Mouse (Mus musculus) kidney, postnatal 0 days (tissue): ENCODE data around the gene Pex1. TPM values are rescaled to one million over a fixed set of nuclear protein-coding genes. Genes with fewer than 3 reads are reported as not detected.
"Not testable (repeated sequence)": the region's sequence is repeated elsewhere in the genome, so short reads cannot be mapped to it uniquely, and the experiment has no call there.

Experiments
- ATAC-seq: fragments of 200-750 bp; cut with Nextera tagmentation; replicated peaks from 2 replicates; pipeline ENCODE4 v1.8.0; 2017; ENCODE audit warnings: low read depth, moderate number of reproducible peaks, moderate TSS enrichment, moderate library complexity; ENCODE audit not compliant: low FRiP score
- DNase-seq: peaks from one replicate; pipeline ENCODE4 v3.0.0-alpha.2; 2016; ENCODE audit warnings: low spot score
- H3K27ac ChIP-seq: fragments of 300-500 bp; sonication (generic); 2 replicates; pipeline ENCODE4 v1.5.1; 2014; ENCODE audit warnings: mild to moderate bottlenecking
- H3K27me3 ChIP-seq: fragments of 300-500 bp; sonication (generic); 2 replicates; pipeline ENCODE4 v1.6.1; 2014; ENCODE audit warnings: low read length, mixed read lengths; ENCODE audit not compliant: insufficient read depth
- H3K36me3 ChIP-seq: fragments of 300-500 bp; sonication (generic); 2 replicates; pipeline ENCODE4 v1.6.1; 2014; ENCODE audit warnings: low read length, mixed read lengths; ENCODE audit not compliant: insufficient read depth
- H3K4me1 ChIP-seq: fragments of 300-500 bp; sonication (generic); replicated peaks from 2 replicates; pipeline ENCODE4 v1.6.1; 2014; ENCODE audit warnings: antibody characterized with exemption, low read length, mixed read lengths; ENCODE audit not compliant: insufficient read depth
- H3K4me2 ChIP-seq: fragments of 300-500 bp; sonication (generic); 2 replicates; pipeline ENCODE4 v1.6.1; 2014; ENCODE audit warnings: mild to moderate bottlenecking, low read length, moderate library complexity, mixed read lengths
- H3K4me3 ChIP-seq: fragments of 300-500 bp; sonication (generic); replicated peaks from 2 replicates; pipeline ENCODE4 v1.5.1; 2014; ENCODE audit warnings: low read depth, low read length
- H3K9ac ChIP-seq: fragments of 300-500 bp; sonication (generic); 2 replicates; pipeline ENCODE4 v1.6.1; 2014; ENCODE audit warnings: low read depth, low read length
- H3K9me3 ChIP-seq: fragments of 300-500 bp; sonication (generic); replicated peaks from 2 replicates; pipeline ENCODE4 v1.6.1; 2016; ENCODE audit warnings: low read length, inconsistent platforms, mixed read lengths
- CTCF ChIP-seq: IDR thresholded peaks from 2 replicates; pipeline ENCODE4 v1.5.1; 2016; ENCODE audit warnings: antibody characterized with exemption, low read depth, mild to moderate bottlenecking, moderate library complexity
- WGBS: fragments of 180-500 bp; shearing (Covaris S2); extraction: QIAGEN DNeasy Blood & Tissue Kit; methylation state at CpG from one replicate; pipeline ENCODE4 v1.1.7; 2014; 5-methylcytosine and 5-hydroxymethylcytosine counted together
- polyA plus RNA-seq: library from polyadenylated mRNA; unstranded; fragments of >200 nt; fragmentation: Nextera tagmentation; extraction: Ambion mirVana; gene quantifications from 2 replicates; pipeline ENCODE4 v1.2.1, GENCODE M21; 2015

Pex1 gene
- polyA plus RNA-seq, 1 experiment from 2014 or later, result 16.6 TPM

- Histone ChIP-seq H3K4me2 (no peak overlapping the region), H3K27ac (no peak overlapping the region), H3K9me3 (no peaks in the 10 kb centered on the region), H3K9ac (no peak overlapping the region), H3K4me3 (no peak overlapping the region), H3K27me3 (no peaks in the 10 kb centered on the region), H3K4me1 (no peaks in the 10 kb centered on the region), H3K36me3 (0 out of 2 replicates have a peak, but pooled peaks cover 17% of the 10 kb centered on the region)
- TF ChIP-seq CTCF, result no peak
- no peak for ATAC-seq
- 94% methylated on average over 9 of the region's 9 CpGs for WGBS
- DNase-seq, result no peak
Observed at GRCm38 (mm10) chr5:3607114-3607513, 11.2 kb downstream of the Pex1 start.

- Histone ChIP-seq H3K9me3 (no peaks in the 10 kb centered on the region), H3K4me3 (no peak overlapping the region), H3K27ac (no peak overlapping the region), H3K4me1 (no peaks in the 10 kb centered on the region), H3K27me3 (no peaks in the 10 kb centered on the region), H3K4me2 (no peak overlapping the region), H3K9ac (no peak overlapping the region), H3K36me3 (0 out of 2 replicates have a peak, but pooled peaks cover 24% of the 10 kb centered on the region)
- ATAC-seq (no peak), DNase-seq (no peak)
- no peak for TF ChIP-seq CTCF
- 94% methylated on average over 7 of the region's 7 CpGs for WGBS
Observed at GRCm38 (mm10) chr5:3609241-3609640, 13.4 kb downstream of the Pex1 start.

GRCm38 (mm10) chr5:3611835-3612234 is 16.0 kb downstream of the Pex1 start:
- not testable (repeated sequence) for H3K27me3 ChIP-seq, H3K4me2 ChIP-seq, H3K27ac ChIP-seq, DNase-seq, H3K4me3 ChIP-seq, H3K4me1 ChIP-seq, ATAC-seq, H3K9ac ChIP-seq, H3K9me3 ChIP-seq
- 92% methylated on average over 2 of the region's 2 CpGs for WGBS
- peak; percentile 7; the same call in 1 of the 2 replicates for TF ChIP-seq CTCF
- H3K36me3 ChIP-seq, result 0 out of 2 replicates have a peak, but pooled peaks cover 18% of the 10 kb centered on the region

GRCm38 (mm10) chr5:3620486-3620885 is 24.6 kb downstream of the Pex1 start:
- Histone ChIP-seq H3K9ac (no peak overlapping the region), H3K36me3 (peaks cover 33% of the 10 kb centered on the region; the same call in 1 of the 2 replicates), H3K27ac (no peak overlapping the region), H3K4me3 (no peak overlapping the region), H3K9me3 (no peaks in the 10 kb centered on the region), H3K4me1 (no peaks in the 10 kb centered on the region), H3K4me2 (no peak overlapping the region), H3K27me3 (no peaks in the 10 kb centered on the region)
- ATAC-seq (no peak), DNase-seq (no peak)
- TF ChIP-seq CTCF, result no peak
- WGBS, result 81% methylated on average over 7 of the region's 7 CpGs

GRCm38 (mm10) chr5:3630055-3630454 is 34.2 kb downstream of the Pex1 start:
- no peaks in the 10 kb centered on the region for H3K9me3 ChIP-seq
- no peak overlapping the region for H3K4me3 ChIP-seq
- ATAC-seq (no peak; the same call in 1 of the 2 replicates), DNase-seq (no peak)
- 81% methylated on average over 5 of the region's 5 CpGs for WGBS
- H3K4me2 ChIP-seq, result no peak overlapping the region
- 0 out of 2 replicates have a peak, but pooled peaks cover 15% of the 10 kb centered on the region for H3K36me3 ChIP-seq
- no peak overlapping the region for H3K9ac ChIP-seq
- H3K27ac ChIP-seq, result no peak overlapping the region
- H3K27me3 ChIP-seq, result no peaks in the 10 kb centered on the region
- H3K4me1 ChIP-seq, result no peaks in the 10 kb centered on the region
- no peak for TF ChIP-seq CTCF

GRCm38 (mm10) chr5:3631512-3632271 is 35.8 kb downstream of the Pex1 start:
- ATAC-seq, result peak; percentile 89
- Histone ChIP-seq H3K27me3 (no peaks in the 10 kb centered on the region), H3K36me3 (0 out of 2 replicates have a peak, but pooled peaks cover 15% of the 10 kb centered on the region), H3K9me3 (no peaks in the 10 kb centered on the region), H3K27ac (no peak overlapping the region), H3K4me3 (no peak overlapping the region), H3K9ac (no peak overlapping the region), H3K4me2 (no peak overlapping the region), H3K4me1 (no peaks in the 10 kb centered on the region)
- TF ChIP-seq CTCF, result peak; percentile 21; the same call in 1 of the 2 replicates
- DNase-seq, result peak; percentile 45
- 43% methylated on average over 16 of the region's 16 CpGs for WGBS
